Mouse (Mus musculus): Measurements from ENCODE around the gene Ldlrad3.

The Ldlrad3 gene

DNA sequence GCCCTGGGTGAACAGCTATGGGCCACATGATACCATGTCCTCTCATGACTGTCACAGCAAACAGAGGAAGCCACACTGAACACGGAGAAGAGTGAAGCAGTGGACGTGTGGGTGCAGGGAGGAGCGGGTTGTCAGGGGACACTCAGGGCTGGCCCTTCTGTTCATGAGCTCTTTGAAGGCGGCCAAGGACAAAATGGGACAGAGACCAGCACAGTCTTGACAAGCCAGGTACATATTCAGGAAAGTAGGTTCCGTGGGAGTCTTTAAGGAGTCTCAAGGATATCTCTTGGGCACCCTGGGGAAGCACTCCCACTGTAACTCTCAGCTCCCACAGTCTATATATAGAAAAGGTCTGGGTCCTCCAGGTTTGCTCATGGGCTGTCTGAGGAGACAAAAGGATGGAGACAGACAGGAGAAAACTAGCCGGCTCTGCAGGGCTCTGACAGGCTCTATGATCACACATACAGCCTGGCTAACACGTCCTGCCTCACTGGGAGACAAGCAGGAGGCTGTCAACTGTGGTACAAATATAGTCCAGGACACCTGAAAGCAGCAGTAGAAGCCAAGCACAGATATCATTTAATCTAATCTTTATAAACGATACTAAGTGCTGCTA, 121.3 kb downstream of the Ldlrad3 start:
- peak; percentile 57 for DNase-seq

DNA sequence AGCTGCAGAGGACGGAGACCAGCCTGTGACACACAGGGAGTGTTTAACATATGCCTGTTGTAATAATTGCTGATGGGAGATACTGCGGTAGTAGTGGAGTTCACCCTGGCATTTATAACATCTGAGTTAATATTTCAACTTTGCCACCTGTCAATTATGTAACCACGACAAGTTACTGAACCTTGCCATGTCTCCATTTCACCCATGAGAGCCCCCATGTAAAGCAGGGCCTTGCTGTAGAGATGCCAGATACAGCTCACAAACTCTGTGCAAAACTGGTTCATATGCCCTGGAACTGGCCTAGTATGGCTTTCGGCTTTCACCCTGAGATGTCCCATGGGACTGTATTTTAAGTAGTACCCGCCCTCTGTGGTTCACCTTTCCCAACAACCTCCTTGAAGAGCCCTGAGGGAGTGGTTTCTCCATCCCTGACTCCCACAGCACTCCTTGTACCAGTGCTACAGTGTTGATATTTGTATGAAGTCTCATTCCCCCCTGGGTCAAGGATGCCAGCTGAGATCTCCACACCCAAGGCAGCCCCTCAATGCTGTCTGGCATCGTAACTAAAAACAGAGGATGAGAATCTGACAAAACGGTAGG, 122.2 kb downstream of the Ldlrad3 start:
- no peak for DNase-seq

DNA sequence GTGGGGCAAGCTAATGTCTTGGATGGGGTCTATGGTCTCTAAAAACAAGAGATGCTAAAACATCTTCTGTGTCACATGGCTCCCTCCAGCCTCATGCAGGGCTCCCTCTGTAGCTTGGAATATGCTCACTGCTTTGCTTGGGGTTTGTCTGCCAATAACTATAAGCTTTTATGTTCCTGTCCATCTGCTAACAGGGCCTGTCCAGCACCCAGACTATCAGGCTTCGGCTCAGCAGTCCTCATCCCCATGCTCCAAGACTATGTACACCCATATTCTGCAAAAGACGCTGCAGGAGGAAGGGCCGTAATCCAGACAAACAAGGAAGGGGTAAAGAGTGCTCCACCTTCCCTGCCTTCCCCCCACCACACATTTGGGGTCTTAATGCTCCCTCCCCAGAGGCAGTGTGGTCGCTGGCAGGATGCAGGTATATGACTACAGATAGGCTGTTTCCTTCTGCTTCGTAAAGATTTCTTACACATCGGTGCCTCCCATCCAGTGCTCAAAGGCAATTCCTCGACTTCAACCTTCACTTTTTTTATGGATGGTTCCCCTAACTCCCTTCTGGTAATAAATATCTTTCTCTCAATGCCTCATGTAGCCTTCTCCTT, 123.2 kb downstream of the Ldlrad3 start:
- DNase-seq = peak; percentile 80

DNA sequence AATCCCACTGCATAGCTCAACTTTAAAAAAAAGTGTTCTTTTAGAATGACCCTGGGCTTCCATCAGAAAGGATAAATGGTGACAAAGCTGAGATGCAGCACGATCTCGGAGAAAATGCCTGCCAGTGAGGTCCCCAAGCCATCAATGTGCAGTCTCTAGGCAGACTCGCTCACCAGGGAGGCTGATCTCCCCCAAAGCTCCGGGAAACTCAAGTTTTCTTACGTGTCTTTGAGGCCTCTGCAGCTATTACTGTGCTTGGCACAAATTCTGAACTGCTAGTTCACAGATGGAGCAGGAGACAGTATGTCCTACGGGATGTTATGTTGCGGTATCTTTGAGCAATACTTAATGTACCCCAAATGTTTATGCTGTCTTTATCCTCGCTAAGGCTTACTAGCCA, 124.3 kb downstream of the Ldlrad3 start:
- DNase-seq = peak; percentile 36

DNA sequence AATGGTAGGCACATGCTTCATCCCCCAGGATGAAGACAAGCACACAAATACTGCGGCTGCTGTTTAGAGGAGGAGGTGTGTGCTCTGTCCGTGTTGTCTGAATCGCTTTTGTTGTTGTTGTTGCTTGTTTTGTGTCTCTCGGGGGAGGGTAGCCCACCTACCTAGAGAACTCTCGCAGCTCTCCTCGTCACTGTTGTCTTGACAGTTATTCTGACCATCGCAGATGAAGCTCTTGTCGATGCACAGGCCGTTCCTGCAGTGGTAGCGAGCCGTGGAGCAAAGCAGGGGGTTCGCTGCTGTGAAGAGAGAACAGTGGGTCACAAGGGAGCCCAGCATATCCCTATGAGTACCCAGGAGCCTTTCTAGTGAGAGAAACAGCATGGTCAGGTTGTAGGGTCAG, 128.4 kb downstream of the Ldlrad3 start:
- no peak for DNase-seq

DNA sequence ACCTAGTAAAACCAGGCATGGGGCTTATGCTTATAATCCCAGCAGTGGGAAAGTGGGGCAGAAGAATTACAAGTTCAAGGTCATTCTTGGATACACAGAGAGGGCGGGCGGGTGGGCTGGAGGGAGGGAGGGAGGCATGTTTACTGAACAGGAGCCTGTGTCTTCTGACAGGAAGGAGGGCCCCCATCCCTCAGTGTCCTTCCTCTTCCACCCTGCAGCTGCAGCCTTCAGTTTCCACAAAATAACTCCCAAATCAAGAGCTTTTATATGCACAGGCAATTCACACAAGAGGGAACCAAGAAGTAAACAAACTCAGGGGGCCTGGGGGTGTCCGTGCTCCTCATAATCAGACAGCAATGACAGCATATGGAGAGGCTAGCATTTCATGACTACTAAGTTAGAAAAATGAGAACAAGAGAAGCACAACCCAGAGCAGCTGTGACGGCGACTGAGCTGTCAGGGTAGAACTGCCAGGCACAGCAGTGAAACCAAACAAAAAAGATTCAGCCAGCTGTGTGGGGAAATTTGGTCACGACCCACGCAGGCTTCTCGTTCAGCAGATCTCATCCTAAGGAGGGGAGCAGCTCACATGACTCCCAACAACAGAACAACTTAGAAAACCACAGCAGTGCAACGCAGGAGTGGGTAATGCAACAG, 129.0 kb downstream of the Ldlrad3 start:
- DNase-seq = no peak

DNA sequence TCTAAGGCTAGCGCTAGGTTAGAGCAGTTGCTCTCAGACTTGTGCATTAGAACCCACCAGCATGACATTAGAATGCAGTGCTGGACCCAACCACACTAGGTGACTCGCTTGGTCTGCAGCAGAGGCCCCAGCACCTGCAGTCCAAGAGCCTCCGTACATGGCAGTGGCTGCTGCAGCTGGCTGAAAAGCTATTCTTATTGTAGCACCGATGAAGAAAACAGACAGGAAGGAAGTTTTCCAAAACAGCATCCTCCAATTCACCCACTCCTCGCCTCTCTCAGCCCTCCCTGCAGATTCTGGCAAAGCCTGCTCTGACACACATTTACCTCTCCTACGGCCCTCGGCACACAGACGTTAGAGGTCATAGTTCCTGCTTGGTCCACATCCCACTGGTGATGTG, 130.0 kb downstream of the Ldlrad3 start:
- no peak for DNase-seq

DNA sequence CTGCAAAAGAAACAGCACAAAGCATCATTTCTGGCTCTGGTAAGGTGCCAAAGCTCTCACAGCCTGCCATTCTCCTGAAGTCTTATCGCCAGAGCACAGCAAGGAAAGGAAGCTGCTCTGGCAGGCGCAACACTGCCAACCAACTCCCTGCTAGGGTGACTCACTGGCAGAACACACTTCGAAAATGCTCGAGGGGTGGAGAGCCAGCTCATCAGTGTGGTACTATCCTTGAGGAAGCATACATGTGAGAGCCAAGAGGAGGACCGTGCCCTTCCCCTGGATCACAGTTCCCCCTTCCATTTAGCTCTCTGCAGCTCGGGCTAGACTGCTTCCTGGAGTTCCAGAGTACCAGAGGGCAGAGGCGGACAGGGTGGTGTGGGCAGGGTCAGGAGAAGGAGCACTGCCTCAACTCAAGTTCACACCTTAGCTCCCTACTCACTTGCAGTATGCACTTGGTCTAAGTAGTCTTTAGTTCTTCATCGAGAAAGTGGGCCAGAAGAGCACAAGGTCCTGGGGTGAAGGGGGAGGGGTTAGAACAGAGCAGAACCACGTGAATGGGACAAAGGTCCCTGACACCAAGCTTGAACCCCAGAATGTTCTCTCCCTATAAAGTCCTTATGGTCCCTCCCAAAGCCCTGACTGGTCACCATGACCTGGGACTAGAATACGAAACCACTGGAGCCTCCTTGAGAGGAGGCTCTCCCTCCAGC, 133.1 kb downstream of the Ldlrad3 start:
- peak; percentile 92 for DNase-seq

DNA sequence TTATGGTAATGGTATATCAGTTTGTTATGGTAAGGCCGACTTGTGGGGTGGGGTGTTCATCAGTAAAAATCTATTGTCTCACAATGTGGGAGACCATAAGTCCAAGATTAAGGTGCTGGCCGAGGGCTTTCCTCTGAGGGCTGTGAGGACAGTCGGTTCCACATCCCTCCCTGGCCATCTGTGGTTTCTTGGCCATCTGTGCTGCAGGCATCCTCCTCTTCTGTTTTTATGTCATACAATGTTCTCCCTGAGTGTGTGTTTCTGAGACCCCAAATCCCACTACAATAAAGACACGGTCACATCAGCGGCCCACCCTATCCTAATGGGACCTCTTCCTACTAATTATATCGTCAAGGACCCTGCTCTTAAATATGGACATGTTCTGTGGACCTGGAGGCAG, 133.8 kb downstream of the Ldlrad3 start:
- DNase-seq = peak; percentile 91

DNA sequence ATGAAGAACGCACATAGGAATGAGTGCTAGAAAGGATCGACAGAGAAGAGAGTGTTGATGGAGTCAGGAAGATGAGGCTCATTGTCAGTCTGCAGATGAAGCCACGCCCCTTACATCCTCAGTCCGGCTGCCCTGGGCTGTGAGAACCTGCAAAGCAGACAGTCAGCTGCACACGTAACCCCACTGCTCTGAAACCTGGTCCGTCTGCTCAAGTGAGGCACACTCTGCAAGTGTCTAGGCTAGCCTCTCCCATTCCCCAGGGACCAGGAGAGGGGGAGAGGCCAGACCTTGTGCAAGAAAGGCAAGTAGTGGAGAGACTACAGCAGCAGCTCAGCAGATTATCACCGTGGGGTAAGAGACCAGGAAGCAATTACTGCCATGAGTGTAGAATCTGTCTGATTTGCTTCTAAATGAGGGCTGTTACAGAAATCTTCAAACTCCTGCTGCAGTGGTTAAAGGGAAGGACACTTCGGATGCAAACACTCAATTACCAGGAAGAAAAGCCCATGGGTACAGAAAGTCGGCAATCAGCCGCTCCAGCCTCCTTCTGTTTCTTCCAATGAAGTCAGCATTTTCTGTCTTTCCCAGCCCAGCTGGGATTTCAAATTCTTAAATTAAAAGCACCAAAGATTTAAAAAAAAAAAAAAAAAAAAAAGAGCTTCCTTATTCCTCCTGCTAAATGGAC, 136.2 kb downstream of the Ldlrad3 start:
- no peak for DNase-seq

DNA sequence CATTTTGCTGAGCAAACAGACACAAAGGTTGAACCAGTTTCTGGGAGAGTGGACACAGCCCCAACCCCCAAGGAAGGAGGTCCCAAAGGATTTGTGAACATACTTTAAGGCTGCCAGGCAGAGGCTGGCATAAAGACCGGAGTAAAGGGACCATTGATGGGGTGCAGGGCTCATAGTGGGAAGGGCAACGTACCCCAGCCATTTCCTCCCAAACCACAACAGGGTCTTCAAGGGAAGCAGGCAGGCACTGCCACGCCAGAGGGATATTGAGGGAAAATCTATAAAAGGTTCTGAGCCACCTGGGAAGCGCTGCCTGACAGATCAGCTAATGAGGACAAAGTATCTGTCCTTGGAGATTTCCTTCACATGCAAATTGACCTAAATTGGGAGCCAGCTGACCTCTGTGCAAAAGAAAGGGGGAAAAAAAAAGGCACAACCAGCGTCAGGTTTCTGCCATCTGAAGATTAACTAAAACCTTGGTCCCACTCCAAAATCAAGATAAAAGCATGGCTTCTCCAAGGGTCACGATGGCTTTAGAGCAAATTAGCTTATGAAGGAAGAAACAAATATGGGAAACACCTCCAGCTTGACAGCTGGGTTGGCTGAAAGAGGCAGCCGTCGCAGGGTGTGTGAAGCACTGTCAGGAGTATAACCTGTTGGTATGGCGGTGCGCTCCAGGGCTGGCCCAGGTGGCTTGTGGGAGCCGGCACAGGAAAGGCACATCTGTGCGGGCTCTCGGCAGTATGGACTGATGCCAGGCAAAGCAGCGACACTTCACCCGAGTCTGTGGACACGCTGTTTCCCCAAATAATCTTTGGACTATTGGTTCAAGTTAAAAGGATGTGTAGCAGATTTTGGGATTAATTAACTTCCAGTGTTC, 137.6 kb downstream of the Ldlrad3 start:
- no peak for DNase-seq

DNA sequence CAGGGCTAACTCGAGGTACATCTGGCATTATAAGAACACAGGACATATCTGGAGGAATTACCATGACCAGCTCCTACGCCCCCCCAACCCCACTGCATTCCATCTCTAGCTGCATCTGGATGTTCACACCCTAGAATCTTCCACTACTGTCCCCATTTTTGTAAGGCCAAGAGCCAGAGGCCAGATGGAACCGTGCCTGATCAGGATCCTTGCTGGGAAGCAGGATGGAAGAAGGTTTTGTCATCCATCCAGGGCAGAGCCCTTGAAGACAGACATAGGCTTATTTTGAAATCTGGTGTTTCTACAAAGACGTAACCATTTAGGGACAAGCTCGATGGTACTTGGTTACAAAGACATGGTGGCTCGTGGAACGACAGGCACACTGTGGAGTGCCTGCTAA, 139.7 kb downstream of the Ldlrad3 start:
- DNase-seq = peak; percentile 73

DNA sequence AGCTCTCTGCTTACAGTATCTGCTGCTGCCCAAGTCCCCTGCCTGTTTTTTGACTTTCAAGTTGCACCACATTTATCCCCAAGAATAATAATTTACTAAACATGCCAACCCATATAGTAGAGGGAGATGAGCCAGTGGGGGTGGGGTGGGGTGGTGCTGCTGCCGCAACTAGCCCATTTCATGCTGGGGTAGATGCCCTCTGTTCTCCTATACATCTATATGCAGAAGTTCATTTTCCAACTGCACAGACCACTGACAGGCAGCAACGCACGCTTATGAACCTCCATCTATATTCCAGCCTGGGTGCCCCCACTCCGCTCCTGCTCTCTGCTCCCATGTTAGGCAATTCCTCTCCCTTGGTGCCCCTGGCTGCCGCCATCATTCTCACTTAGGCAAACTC, 145.7 kb downstream of the Ldlrad3 start:
- DNase-seq = no peak

DNA sequence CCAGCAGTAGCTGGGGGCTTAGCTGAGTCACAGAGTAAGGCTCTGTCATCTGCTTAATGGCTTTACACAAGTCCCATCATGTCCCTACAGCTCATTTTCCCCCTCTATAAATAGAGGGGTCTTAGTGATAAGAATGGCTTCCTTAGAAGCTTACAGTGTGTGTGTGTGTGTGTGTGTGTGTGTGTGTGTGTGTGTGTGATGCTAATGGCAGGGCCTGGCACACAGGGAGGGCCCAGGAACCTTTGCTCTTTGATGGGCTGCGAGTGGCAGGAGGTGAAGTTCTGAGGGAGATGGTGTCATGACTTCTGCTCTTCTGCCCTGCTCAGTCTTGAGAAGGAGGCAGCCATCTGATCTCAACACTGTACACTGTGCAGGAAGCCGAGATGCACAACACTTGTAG, 146.2 kb downstream of the Ldlrad3 start:
- DNase-seq = no peak

DNA sequence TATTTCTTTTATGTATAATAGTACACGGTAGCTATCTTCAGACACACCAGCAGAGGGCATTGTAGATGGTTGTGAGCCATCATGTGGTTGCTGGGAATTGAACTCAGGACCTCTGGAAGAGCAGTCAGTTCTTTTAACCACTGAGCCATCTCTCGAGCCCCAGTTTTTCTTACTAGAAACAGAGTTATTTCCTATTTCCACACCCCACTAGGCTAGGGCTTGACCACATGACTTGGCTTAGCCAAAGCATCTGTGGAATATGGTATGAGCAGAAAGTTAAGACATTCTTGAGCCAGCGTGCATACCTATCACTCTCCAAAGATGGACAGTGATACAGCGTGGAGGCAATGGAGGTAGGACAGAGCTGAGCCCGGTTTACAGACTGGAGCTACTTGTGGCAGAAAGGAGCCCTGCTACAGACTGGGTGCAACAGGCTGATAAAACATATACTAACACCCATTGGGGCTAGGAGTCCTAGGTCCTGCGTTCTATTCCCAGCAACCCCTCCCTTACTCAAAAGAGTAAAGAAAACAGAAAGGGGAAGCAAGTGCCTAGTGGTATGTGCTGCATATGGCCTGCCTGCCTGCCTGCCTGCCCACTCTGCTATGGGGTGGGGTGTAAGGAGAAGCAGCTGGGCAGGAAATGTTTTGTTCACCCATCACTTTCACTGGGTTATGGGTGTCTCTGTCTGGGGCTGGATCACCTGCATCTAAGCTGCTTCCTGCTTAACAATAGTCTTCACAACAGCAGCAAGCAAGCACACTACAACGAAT, 147.1 kb downstream of the Ldlrad3 start:
- no peak for DNase-seq

DNA sequence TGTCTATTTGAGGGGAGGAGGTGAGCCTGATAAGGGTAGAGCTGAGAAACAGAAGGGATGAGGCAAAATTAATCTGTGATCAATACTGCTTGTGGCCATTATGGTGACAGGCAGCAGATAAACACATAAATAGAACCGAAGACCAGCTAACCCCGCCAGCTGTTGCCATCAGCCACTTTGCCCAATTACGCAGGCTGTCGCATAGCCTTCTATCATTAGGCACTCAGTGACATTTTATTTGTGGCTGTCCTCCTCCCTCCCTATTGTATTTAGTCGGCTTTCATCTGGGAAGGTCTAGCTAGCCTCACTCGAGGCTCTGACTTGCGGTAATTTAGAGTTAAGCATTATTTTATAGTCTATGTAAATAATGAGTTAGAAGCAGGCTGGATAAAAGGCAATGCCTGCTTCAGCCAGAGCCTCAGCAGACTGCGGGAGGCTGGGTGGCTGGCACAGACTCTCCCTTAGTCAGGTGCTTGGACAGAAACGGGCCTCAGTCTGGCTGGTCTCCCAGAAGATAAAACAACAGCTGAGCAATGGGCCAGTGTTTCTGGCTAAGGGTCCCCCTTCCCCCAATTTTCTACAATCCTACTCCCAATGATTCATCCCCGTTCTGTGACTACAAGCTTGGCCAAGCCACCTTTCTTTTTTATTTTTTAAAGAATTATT, 147.8 kb downstream of the Ldlrad3 start:
- peak; percentile 93 for DNase-seq

DNA sequence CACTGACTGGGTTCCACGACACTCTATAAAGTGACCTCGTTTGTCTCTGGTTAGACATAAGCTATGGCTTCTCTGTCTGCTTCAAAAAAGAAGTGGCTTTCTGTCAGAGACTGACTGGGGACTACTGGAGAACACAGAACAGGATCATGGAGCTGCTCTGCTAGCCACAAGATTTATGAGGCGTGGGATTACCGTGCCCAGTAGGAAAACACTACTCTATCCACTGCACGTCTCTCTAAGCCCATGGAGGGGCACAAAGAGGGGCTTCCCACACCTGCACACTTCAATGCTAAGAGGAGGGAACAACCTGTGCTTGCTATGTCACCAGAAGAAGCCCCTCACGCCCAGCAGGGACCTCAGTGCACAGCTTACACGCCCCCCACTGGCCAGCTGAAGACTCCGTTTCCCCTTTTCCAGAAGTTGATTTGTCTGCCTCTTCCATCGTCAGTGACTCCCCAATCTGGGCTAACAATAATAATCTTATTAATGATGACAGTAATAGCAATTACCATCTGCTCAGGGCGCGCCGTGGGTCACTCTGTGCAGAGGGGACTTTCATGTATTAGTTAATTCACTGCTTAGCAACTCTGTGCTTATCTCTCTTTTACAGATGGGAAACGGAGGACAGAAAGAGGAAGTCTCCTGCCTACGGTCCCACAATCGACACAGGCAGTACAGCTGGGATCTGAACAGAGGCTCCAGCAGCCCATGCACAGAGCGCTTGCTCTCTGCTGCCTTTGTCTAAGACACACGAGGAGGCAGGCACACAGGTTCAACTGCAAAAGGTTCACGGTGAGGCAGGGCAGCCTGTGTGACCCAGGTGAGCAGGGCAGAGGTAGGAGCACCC, 149.3 kb downstream of the Ldlrad3 start:
- peak; percentile 28 for DNase-seq

DNA sequence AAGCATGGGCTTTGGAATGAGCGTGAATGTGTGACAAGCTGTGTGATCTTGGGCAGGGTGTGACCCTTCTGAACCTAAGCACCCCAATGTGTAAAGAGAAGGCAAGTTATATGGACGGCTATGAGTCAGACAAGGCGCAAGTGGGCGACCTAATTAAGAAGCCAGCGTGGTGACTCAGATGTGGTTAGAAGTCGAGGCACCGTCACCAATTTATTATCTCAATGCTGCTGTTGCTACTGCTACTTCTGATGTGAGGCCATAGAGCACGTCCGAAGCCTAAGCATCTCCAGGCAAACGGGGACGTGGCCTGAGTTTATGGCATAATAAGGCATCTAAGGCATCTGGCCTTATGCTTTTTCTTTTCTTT, 151.7 kb downstream of the Ldlrad3 start:
- DNase-seq = peak; percentile 23

DNA sequence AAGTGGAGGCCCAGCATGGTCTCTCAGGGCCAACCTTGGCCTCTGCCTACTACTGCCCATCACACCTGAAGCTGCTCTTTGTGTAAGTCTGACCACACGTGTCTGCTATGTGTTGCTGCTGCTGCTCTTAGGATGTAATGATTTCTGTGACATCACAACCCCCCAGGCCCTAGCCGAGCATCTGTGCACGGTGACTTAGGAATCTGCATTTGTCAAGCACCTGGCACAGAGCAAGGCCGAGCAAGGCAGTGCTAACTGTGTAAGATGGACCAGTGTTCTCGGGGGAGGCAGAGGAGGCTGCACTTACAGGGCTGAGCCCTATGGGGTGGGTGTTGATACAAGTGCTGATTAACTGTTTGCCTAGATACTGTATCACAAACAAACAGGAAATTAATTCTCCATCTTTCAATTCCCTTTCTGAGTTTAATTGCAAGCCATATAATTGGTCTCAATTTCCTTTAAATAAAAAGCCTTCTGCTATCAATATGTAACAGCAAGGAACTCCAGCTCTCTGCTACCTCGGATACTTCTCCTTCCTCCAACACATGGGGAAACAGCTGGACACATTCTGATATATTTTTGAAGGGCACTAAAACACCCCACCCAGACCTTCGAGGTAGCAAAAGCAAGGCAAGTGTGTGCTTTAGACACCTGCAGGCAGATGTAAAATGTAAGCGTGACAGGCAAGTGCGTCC, 152.2 kb downstream of the Ldlrad3 start:
- DNase-seq = peak; percentile 41

All from cerebellum, adult 9-10 months (tissue).